Comparison of ENCODE assay signal across 11 mouse cellular contexts in genomic region chr12:80525513-80525912, GRCm38 (mm10). TPM values are rescaled to one million over a fixed set of nuclear protein-coding genes. Genes with fewer than 3 reads are reported as not detected.
DNase-seq lines count a peak whose midpoint lies in the region; ATAC-seq lines count a peak whose summit lies in the region.
"Had no signal": no experiment of that assay in that cellular context is flagged by ENCODE, and none has a peak within 500 bp of the region (broad histone marks: within the 10 kb centered on the region; RNA-seq: fewer than 3 reads in every experiment).

No protein-coding gene starts in this region.

- peaks cover 38% of the 10 kb centered on the region for H3K4me1 ChIP-seq in hindbrain, embryonic 12.5 days
- peaks cover 2% of the 10 kb centered on the region; the same call in 1 of the 2 replicates for H3K4me1 ChIP-seq in hindbrain, embryonic 11.5 days (replicated peaks; ENCODE audit: control insufficient read depth, insufficient read depth, low read length)
- peaks cover 5% of the 10 kb centered on the region; the same call in 1 of the 2 replicates for H3K4me1 ChIP-seq in embryonic facial prominence, embryonic 14.5 days (ENCODE audit: control insufficient read depth, insufficient read depth, low read length)
- H3K4me1 ChIP-seq in limb, embryonic 13.5 days: peaks cover 24% of the 10 kb centered on the region

- peak; percentile 59; the same call in 1 of the 2 replicates for ATAC-seq in hindbrain, embryonic 12.5 days (ENCODE audit: low FRiP score)
- no peak for ATAC-seq in hindbrain, embryonic 11.5 days (ENCODE audit: low FRiP score)
- 0 out of 2 replicates have a peak, but pooled peaks have one; percentile 34 for ATAC-seq in embryonic facial prominence, embryonic 14.5 days (ENCODE audit: low read depth)
- ATAC-seq in limb, embryonic 13.5 days (ENCODE audit: low FRiP score, low read depth): peak; percentile 58; the same call in 1 of the 2 replicates

- H3K9me3 ChIP-seq in hindbrain, embryonic 12.5 days (replicated peaks): no peaks in the 10 kb centered on the region
- no peaks in the 10 kb centered on the region for H3K9me3 ChIP-seq in hindbrain, embryonic 11.5 days (ENCODE audit: control insufficient read depth, low read length)
- H3K9me3 ChIP-seq in embryonic facial prominence, embryonic 14.5 days (ENCODE audit: control insufficient read depth, low read length): no peaks in the 10 kb centered on the region
- no peaks in the 10 kb centered on the region for H3K9me3 ChIP-seq in limb, embryonic 13.5 days
- H3K9me3 ChIP-seq: embryonic facial prominence, embryonic 15.5 days had no signal

- no peak for DNase-seq in hindbrain, embryonic 11.5 days (ENCODE audit: low spot score)
- peak; percentile 91 for DNase-seq in ES-CJ7 (ENCODE audit: low read depth, low spot score)
- DNase-seq in embryonic facial prominence, embryonic 14.5 days (ENCODE audit: low spot score): peak; percentile 44
- DNase-seq in adrenal gland, adult 2 months: no peak
- no peak for DNase-seq in urinary bladder, postnatal 36 days (ENCODE audit: low spot score in 2 of 2)
- no peak for DNase-seq in ovary, adult 18-20 months (ENCODE audit: low spot score)

- H3K27ac ChIP-seq in hindbrain, embryonic 12.5 days: no peak overlapping the region
- no peak overlapping the region for H3K27ac ChIP-seq in hindbrain, embryonic 11.5 days (ENCODE audit: low read depth, low read length)
- no peak overlapping the region for H3K27ac ChIP-seq in embryonic facial prominence, embryonic 14.5 days (replicated peaks; ENCODE audit: low read depth, low read length)
- H3K27ac ChIP-seq in limb, embryonic 13.5 days: no peak overlapping the region
- H3K27ac ChIP-seq: embryonic facial prominence, embryonic 15.5 days; kidney, postnatal 0 days; macrophage had no signal

- H3K4me2 ChIP-seq in hindbrain, embryonic 12.5 days (replicated peaks): 0 out of 2 replicates have a peak overlapping the region, but pooled peaks have one; percentile 1
- H3K4me2 ChIP-seq in hindbrain, embryonic 11.5 days (replicated peaks; ENCODE audit: low read depth, low read length): no peak overlapping the region
- H3K4me2 ChIP-seq in embryonic facial prominence, embryonic 14.5 days (ENCODE audit: low read depth, low read length): no peak overlapping the region
- H3K4me2 ChIP-seq in limb, embryonic 13.5 days (replicated peaks): no peak overlapping the region
- H3K4me2 ChIP-seq: embryonic facial prominence, embryonic 15.5 days had no signal

- no peak overlapping the region for H3K4me3 ChIP-seq in hindbrain, embryonic 12.5 days
- H3K4me3 ChIP-seq in hindbrain, embryonic 11.5 days (ENCODE audit: low read depth, low read length): no peak overlapping the region
- no peak overlapping the region for H3K4me3 ChIP-seq in embryonic facial prominence, embryonic 14.5 days (ENCODE audit: low read depth, low read length)
- H3K4me3 ChIP-seq in limb, embryonic 13.5 days: no peak overlapping the region
- H3K4me3 ChIP-seq: embryonic facial prominence, embryonic 15.5 days had no signal

- no peak overlapping the region for H3K9ac ChIP-seq in hindbrain, embryonic 12.5 days
- no peak overlapping the region for H3K9ac ChIP-seq in hindbrain, embryonic 11.5 days (ENCODE audit: low read depth, low read length)
- no peak overlapping the region for H3K9ac ChIP-seq in embryonic facial prominence, embryonic 14.5 days (ENCODE audit: low read depth, low read length)
- no peak overlapping the region for H3K9ac ChIP-seq in limb, embryonic 13.5 days
- H3K9ac ChIP-seq: embryonic facial prominence, embryonic 15.5 days had no signal

- WGBS in hindbrain, embryonic 12.5 days: 3% methylated on average over 7 of the region's 7 CpGs
- 7% methylated on average over 7 of the region's 7 CpGs for WGBS in hindbrain, embryonic 11.5 days
- 14% methylated on average over 4 of the region's 7 CpGs for WGBS in embryonic facial prominence, embryonic 14.5 days
- whole genome bisulfite sequencing in limb, embryonic 13.5 days: 10% methylated on average over 7 of the region's 7 CpGs

- peaks cover 14% of the 10 kb centered on the region; the same call in 1 of the 2 replicates for H3K27me3 ChIP-seq in hindbrain, embryonic 12.5 days
- peaks cover 2% of the 10 kb centered on the region; the same call in 1 of the 2 replicates for H3K27me3 ChIP-seq in hindbrain, embryonic 11.5 days (ENCODE audit: control insufficient read depth, insufficient read depth, low read length)
- H3K27me3 ChIP-seq in embryonic facial prominence, embryonic 14.5 days (replicated peaks; ENCODE audit: control insufficient read depth, insufficient read depth, low read length): 0 out of 2 replicates have a peak, but pooled peaks cover under 1% of the 10 kb centered on the region
- H3K27me3 ChIP-seq in limb, embryonic 13.5 days: peaks cover 27% of the 10 kb centered on the region

- no peaks in the 10 kb centered on the region for H3K36me3 ChIP-seq in hindbrain, embryonic 12.5 days
- no peaks in the 10 kb centered on the region for H3K36me3 ChIP-seq in hindbrain, embryonic 11.5 days (ENCODE audit: control insufficient read depth, insufficient read depth, low read length)
- no peaks in the 10 kb centered on the region for H3K36me3 ChIP-seq in embryonic facial prominence, embryonic 14.5 days (ENCODE audit: control insufficient read depth, insufficient read depth, low read length)
- no peaks in the 10 kb centered on the region for H3K36me3 ChIP-seq in limb, embryonic 13.5 days
- H3K36me3 ChIP-seq: embryonic facial prominence, embryonic 15.5 days had no signal

RNA-seq across cellular contexts. Expression of gene Galnt16, which starts 7.4 kb away (rescaled TPM):
- polyA plus RNA-seq in hindbrain, embryonic 12.5 days (2016; fragmentation: Nextera tagmentation; extraction: Ambion mirVana): 21.1 and 22.3 TPM in 2 replicates
- 8.6 and 9.1 TPM in 2 replicates for polyA plus RNA-seq in hindbrain, embryonic 11.5 days (2014; fragmentation: Nextera tagmentation; extraction: Ambion mirVana)
- polyA plus RNA-seq in embryonic facial prominence, embryonic 14.5 days (2014; fragmentation: Nextera tagmentation; extraction: Ambion mirVana): 13.1 and 14.3 TPM in 2 replicates
- polyA plus RNA-seq in limb, embryonic 13.5 days (2015; fragmentation: Nextera tagmentation; extraction: Ambion mirVana): 16.2 and 17.1 TPM in 2 replicates
- total RNA-seq in adrenal gland, adult 2 months (2021): 1 to 10 TPM; 6.7 to 9.3 TPM
- 4.0 and 6.3 TPM in 2 replicates for polyA plus RNA-seq in adrenal gland, adult 2 months (2012; rRNA removed)
- polyA plus RNA-seq: macrophage had no signal

Comparison
In these comparisons a context has a peak if more than half of its experiments do, and no peak if none do; other contexts are left out.
1. DNase-seq: peak in ES-CJ7 (single experiment) and embryonic facial prominence, embryonic 14.5 days (single experiment); none in hindbrain, embryonic 11.5 days (single experiment), adrenal gland, adult 2 months (single experiment), urinary bladder, postnatal 36 days (0 of 2) and ovary, adult 18-20 months (single experiment).